Mouse (Mus musculus) CH12.LX (cell line): Measurements from ENCODE around the gene Hacd1.

Experiments
- CTCF ChIP-seq, 2 experiments: IDR thresholded peaks in 1 of 2; conservative IDR thresholded peaks in 1 of 2; 2 replicates each; pipeline ENCODE4 v1.5.1; 2011 to 2012; ENCODE audit warnings: low read depth in 2 of 2, low read length in 2 of 2, improper control_type of control experiment in 1 of 2, inconsistent platforms in 1 of 2, mild to moderate bottlenecking in 1 of 2, moderate library complexity in 1 of 2
- POLR2A ChIP-seq: IDR thresholded peaks from 2 replicates; pipeline ENCODE4 v1.6.1; 2011; ENCODE audit warnings: low read depth, mild to moderate bottlenecking, improper control_type of control experiment, low read length
- TCF12 ChIP-seq: IDR thresholded peaks from 2 replicates; pipeline ENCODE4 v1.6.1; 2014; ENCODE audit warnings: low read depth, mild to moderate bottlenecking, inconsistent platforms, low read length, improper control_type of control experiment

DNA sequence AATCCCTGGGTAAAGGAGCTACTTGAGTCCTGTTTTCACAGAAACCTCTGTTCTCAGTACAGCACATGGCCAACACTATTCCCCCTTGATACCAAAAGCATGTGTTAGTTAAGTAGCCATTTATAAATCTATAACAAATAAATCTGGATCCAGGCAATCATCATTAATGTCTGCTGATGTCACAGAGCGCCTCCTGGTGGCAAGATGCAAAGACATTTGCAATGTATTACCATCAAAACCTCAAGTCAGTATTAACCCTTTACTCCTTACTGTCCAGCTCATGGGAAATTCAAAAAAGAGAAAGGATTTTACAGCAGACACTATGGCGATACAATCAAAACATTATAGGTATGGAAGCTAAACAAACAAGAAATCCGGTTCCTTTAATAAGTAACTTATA, 200.4 kb downstream of the Hacd1 start:
- TF ChIP-seq TCF12 = no peak
- TF ChIP-seq CTCF (conservative IDR thresholded peaks at IDR 0.05 in 1 of 2, IDR thresholded peaks at IDR 0.05 in 1 of 2; ENCODE audit: low read depth in 2 of 2, low read length in 2 of 2) = peak; percentile 71 to 81
- TF ChIP-seq POLR2A = no peak
